Mouse (Mus musculus): ENCODE results near the gene Miga1. TPM values are rescaled to one million over a fixed set of nuclear protein-coding genes. Genes with fewer than 3 reads are reported as not detected.
"Not testable (repeated sequence)": the region's sequence is repeated elsewhere in the genome, so short reads cannot be mapped to it uniquely, and the experiment has no call there.

The Miga1 gene
- polyA plus RNA-seq, 1 experiment from 2014 or later, result 19.0 TPM

GRCm38 (mm10) chr3:152333641-152334040 is 6.6 kb downstream of the Miga1 start:
- H3K36me3 ChIP-seq (ENCODE audit: control insufficient read depth, insufficient read depth, low read length), result peaks cover 24% of the 10 kb centered on the region
- 95% methylated on average over 10 of the region's 10 CpGs for WGBS
- no peaks in the 10 kb centered on the region for H3K4me1 ChIP-seq (ENCODE audit: control insufficient read depth, insufficient read depth, low read depth, low read length)
- no peak overlapping the region for H3K9ac ChIP-seq (ENCODE audit: low read depth, low read length)
- no peak overlapping the region for H3K27ac ChIP-seq (ENCODE audit: low read depth, low read length)
- no peaks in the 10 kb centered on the region for H3K9me3 ChIP-seq (ENCODE audit: control insufficient read depth, low read length)
- ATAC-seq, result no peak
- H3K4me3 ChIP-seq (ENCODE audit: low read length), result no peak overlapping the region
- no peaks in the 10 kb centered on the region for H3K27me3 ChIP-seq (replicated peaks; ENCODE audit: control insufficient read depth, insufficient read depth, low read length)
- no peak overlapping the region for H3K4me2 ChIP-seq (ENCODE audit: low read length)

- no peaks in the 10 kb centered on the region for H3K9me3 ChIP-seq (ENCODE audit: control insufficient read depth, low read length)
- no peak overlapping the region for H3K4me3 ChIP-seq (ENCODE audit: low read length)
- no peak for ATAC-seq
- no peaks in the 10 kb centered on the region for H3K4me1 ChIP-seq (ENCODE audit: control insufficient read depth, insufficient read depth, low read depth, low read length)
- H3K36me3 ChIP-seq (ENCODE audit: control insufficient read depth, insufficient read depth, low read length), result peaks cover 24% of the 10 kb centered on the region
- no peak overlapping the region for H3K27ac ChIP-seq (ENCODE audit: low read depth, low read length)
- 87% methylated on average over 15 of the region's 15 CpGs for WGBS
- no peak overlapping the region for H3K4me2 ChIP-seq (ENCODE audit: low read length)
- H3K27me3 ChIP-seq (replicated peaks; ENCODE audit: control insufficient read depth, insufficient read depth, low read length), result no peaks in the 10 kb centered on the region
- H3K9ac ChIP-seq (ENCODE audit: low read depth, low read length), result no peak overlapping the region
Observed at GRCm38 (mm10) chr3:152332545-152333300, 7.5 kb downstream of the Miga1 start.

- no peak overlapping the region for H3K27ac ChIP-seq (ENCODE audit: low read depth, low read length)
- no peaks in the 10 kb centered on the region for H3K4me1 ChIP-seq (ENCODE audit: control insufficient read depth, insufficient read depth, low read depth, low read length)
- H3K9me3 ChIP-seq (ENCODE audit: control insufficient read depth, low read length), result no peaks in the 10 kb centered on the region
- peaks cover 20% of the 10 kb centered on the region for H3K36me3 ChIP-seq (ENCODE audit: control insufficient read depth, insufficient read depth, low read length)
- H3K9ac ChIP-seq (ENCODE audit: low read depth, low read length), result no peak overlapping the region
- no peaks in the 10 kb centered on the region for H3K27me3 ChIP-seq (replicated peaks; ENCODE audit: control insufficient read depth, insufficient read depth, low read length)
- no peak overlapping the region for H3K4me3 ChIP-seq (ENCODE audit: low read length)
- WGBS, result 94% methylated on average over 6 of the region's 6 CpGs
- no peak for ATAC-seq
- no peak overlapping the region for H3K4me2 ChIP-seq (ENCODE audit: low read length)
Observed at GRCm38 (mm10) chr3:152332104-152332503, 8.1 kb downstream of the Miga1 start.

GRCm38 (mm10) chr3:152321765-152322547 is 18.3 kb downstream of the Miga1 start:
- Histone ChIP-seq H3K4me1 (ENCODE audit: control insufficient read depth, insufficient read depth, low read depth, low read length) (no peaks in the 10 kb centered on the region), H3K27me3 (replicated peaks; ENCODE audit: control insufficient read depth, insufficient read depth, low read length) (no peaks in the 10 kb centered on the region), H3K4me2 (ENCODE audit: low read length) (no peak overlapping the region), H3K4me3 (ENCODE audit: low read length) (no peak overlapping the region), H3K9me3 (ENCODE audit: control insufficient read depth, low read length) (no peaks in the 10 kb centered on the region), H3K9ac (ENCODE audit: low read depth, low read length) (no peak overlapping the region), H3K27ac (ENCODE audit: low read depth, low read length) (no peak overlapping the region), H3K36me3 (ENCODE audit: control insufficient read depth, insufficient read depth, low read length) (peaks cover 14% of the 10 kb centered on the region)
- WGBS, result 96% methylated on average over 8 of the region's 8 CpGs
- ATAC-seq, result no peak

GRCm38 (mm10) chr3:152320972-152321645 is 19.1 kb downstream of the Miga1 start:
- no peaks in the 10 kb centered on the region for H3K27me3 ChIP-seq (replicated peaks; ENCODE audit: control insufficient read depth, insufficient read depth, low read length)
- no peak overlapping the region for H3K4me3 ChIP-seq (ENCODE audit: low read length)
- no peak overlapping the region for H3K27ac ChIP-seq (ENCODE audit: low read depth, low read length)
- H3K9ac ChIP-seq (ENCODE audit: low read depth, low read length), result no peak overlapping the region
- no peak for ATAC-seq
- H3K36me3 ChIP-seq (ENCODE audit: control insufficient read depth, insufficient read depth, low read length), result peaks cover 14% of the 10 kb centered on the region
- no peaks in the 10 kb centered on the region for H3K4me1 ChIP-seq (ENCODE audit: control insufficient read depth, insufficient read depth, low read depth, low read length)
- H3K9me3 ChIP-seq (ENCODE audit: control insufficient read depth, low read length), result no peaks in the 10 kb centered on the region
- WGBS, result 93% methylated on average over 10 of the region's 10 CpGs
- no peak overlapping the region for H3K4me2 ChIP-seq (ENCODE audit: low read length)

- H3K27ac ChIP-seq (ENCODE audit: low read depth, low read length); H3K27me3 ChIP-seq (replicated peaks; ENCODE audit: control insufficient read depth, insufficient read depth, low read length); H3K4me3 ChIP-seq (ENCODE audit: low read length); H3K4me1 ChIP-seq (ENCODE audit: control insufficient read depth, insufficient read depth, low read depth, low read length); H3K9me3 ChIP-seq (ENCODE audit: control insufficient read depth, low read length); H3K4me2 ChIP-seq (ENCODE audit: low read length); H3K9ac ChIP-seq (ENCODE audit: low read depth, low read length); ATAC-seq: not testable (repeated sequence)
- WGBS, result 86% methylated on average over 9 of the region's 9 CpGs
- peaks cover 18% of the 10 kb centered on the region for H3K36me3 ChIP-seq (ENCODE audit: control insufficient read depth, insufficient read depth, low read length)
Observed at GRCm38 (mm10) chr3:152316447-152317173, 23.6 kb downstream of the Miga1 start.

- H3K36me3 ChIP-seq (ENCODE audit: control insufficient read depth, insufficient read depth, low read length), result peaks cover 10% of the 10 kb centered on the region
- no peak overlapping the region for H3K4me2 ChIP-seq (ENCODE audit: low read length)
- H3K9ac ChIP-seq (ENCODE audit: low read depth, low read length), result no peak overlapping the region
- peak; percentile 87 for ATAC-seq
- H3K9me3 ChIP-seq (ENCODE audit: control insufficient read depth, low read length), result no peaks in the 10 kb centered on the region
- 9% methylated on average over 7 of the region's 7 CpGs for WGBS
- H3K27ac ChIP-seq (ENCODE audit: low read depth, low read length), result no peak overlapping the region
- H3K4me3 ChIP-seq (ENCODE audit: low read length), result no peak overlapping the region
- no peaks in the 10 kb centered on the region for H3K27me3 ChIP-seq (replicated peaks; ENCODE audit: control insufficient read depth, insufficient read depth, low read length)
- no peaks in the 10 kb centered on the region for H3K4me1 ChIP-seq (ENCODE audit: control insufficient read depth, insufficient read depth, low read depth, low read length)
Observed at GRCm38 (mm10) chr3:152315613-152316012, 24.6 kb downstream of the Miga1 start.

- not testable (repeated sequence) for H3K4me1 ChIP-seq (ENCODE audit: control insufficient read depth, insufficient read depth, low read depth, low read length); H3K27ac ChIP-seq (ENCODE audit: low read depth, low read length); ATAC-seq; H3K36me3 ChIP-seq (ENCODE audit: control insufficient read depth, insufficient read depth, low read length); H3K4me3 ChIP-seq (ENCODE audit: low read length); H3K27me3 ChIP-seq (replicated peaks; ENCODE audit: control insufficient read depth, insufficient read depth, low read length); H3K4me2 ChIP-seq (ENCODE audit: low read length); H3K9ac ChIP-seq (ENCODE audit: low read depth, low read length); H3K9me3 ChIP-seq (ENCODE audit: control insufficient read depth, low read length)
- 81% methylated on average over 14 of the region's 14 CpGs for WGBS
Observed at GRCm38 (mm10) chr3:152314666-152315065, 25.5 kb downstream of the Miga1 start.
